Mouse (Mus musculus) testis, adult 2 months (tissue): Measurements from ENCODE around the gene Rlbp1.

Source experiments
- CTCF ChIP-seq: fragments of 200-500 bp; IDR thresholded peaks from 2 replicates; pipeline ENCODE4 v1.5.1; 2012; ENCODE audit warnings: low read depth, mild to moderate bottlenecking, inconsistent platforms, low read length, moderate library complexity; ENCODE audit not compliant: control insufficient read depth, insufficient read depth, insufficient replicate concordance
- POLR2A ChIP-seq: fragments of 200-500 bp; IDR thresholded peaks from 2 replicates; pipeline ENCODE4 v1.6.1; 2012; ENCODE audit warnings: low read depth, mild to moderate bottlenecking, inconsistent platforms, low read length, moderate library complexity; ENCODE audit not compliant: control insufficient read depth

DNA sequence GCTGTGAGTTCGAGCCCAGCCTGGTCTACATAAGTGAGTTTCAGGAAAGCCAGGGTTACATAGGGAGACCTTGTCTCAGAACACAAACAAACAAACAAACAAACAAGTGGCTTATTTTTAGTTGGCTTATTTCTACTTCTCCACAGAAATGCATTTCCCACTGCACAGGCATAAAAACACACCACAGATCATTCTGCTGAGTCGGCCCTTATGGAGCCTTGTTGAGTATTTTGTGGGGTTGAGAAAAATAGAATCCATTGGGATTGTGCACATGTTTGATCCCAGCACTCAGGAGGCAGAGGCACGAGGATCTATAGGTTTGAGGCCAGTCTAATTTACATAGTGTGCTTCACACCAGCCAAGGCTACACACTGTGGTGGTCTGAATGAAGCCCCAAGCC is 13.4 kb upstream of the Rlbp1 start:
- TF ChIP-seq CTCF = no peak
- no peak for TF ChIP-seq POLR2A
